Mouse (Mus musculus): Measurements from ENCODE around the gene Gdf11.

Gdf11 gene

GRCm38 (mm10) chr10:128891296-128892094 is at the start of gene Gdf11:
Gdf11 (minus strand) TSS chr10:128891718.
- DNase-seq (ENCODE audit: low read depth, low spot score), result peak; percentile 83

- DNase-seq (ENCODE audit: low read depth, low spot score), result no peak
These were observed 49.0 kb upstream of the Gdf11 start for GRCm38 (mm10) chr10:128940475-128941061.

GRCm38 (mm10) chr10:128938974-128939373 is 47.5 kb upstream of the Gdf11 start:
- no peak for DNase-seq (ENCODE audit: low read depth, low spot score)

- no peak for DNase-seq (ENCODE audit: low read depth, low spot score)
These were observed 46.9 kb upstream of the Gdf11 start for GRCm38 (mm10) chr10:128938457-128938856.

GRCm38 (mm10) chr10:128937756-128938390 is 46.4 kb upstream of the Gdf11 start:
- DNase-seq (ENCODE audit: low read depth, low spot score), result no peak

- DNase-seq (ENCODE audit: low read depth, low spot score), result no peak
These were observed 44.4 kb upstream of the Gdf11 start for GRCm38 (mm10) chr10:128935826-128936440.

- no peak for DNase-seq (ENCODE audit: low read depth, low spot score)
These were observed 43.7 kb upstream of the Gdf11 start for GRCm38 (mm10) chr10:128934997-128935787.

GRCm38 (mm10) chr10:128933976-128934721 is 42.6 kb upstream of the Gdf11 start:
- DNase-seq (ENCODE audit: low read depth, low spot score), result no peak

- peak; percentile 76 for DNase-seq (ENCODE audit: low read depth, low spot score)
These were observed 42.1 kb upstream of the Gdf11 start, which contains the start of gene Itga7 for GRCm38 (mm10) chr10:128933574-128933973. Itga7 (plus strand) TSS chr10:128933818.

GRCm38 (mm10) chr10:128931441-128931840 is 39.9 kb upstream of the Gdf11 start:
- DNase-seq (ENCODE audit: low read depth, low spot score), result no peak

- no peak for DNase-seq (ENCODE audit: low read depth, low spot score)
These were observed 38.3 kb upstream of the Gdf11 start for GRCm38 (mm10) chr10:128929638-128930378.

GRCm38 (mm10) chr10:128928356-128928755 is 36.8 kb upstream of the Gdf11 start:
- DNase-seq (ENCODE audit: low read depth, low spot score), result no peak

GRCm38 (mm10) chr10:128923935-128924334 is 32.4 kb upstream of the Gdf11 start, which contains the start of gene Bloc1s1:
Bloc1s1 (minus strand) TSS chr10:128924035.
- no peak for DNase-seq (ENCODE audit: low read depth, low spot score)

- peak; percentile 89 for DNase-seq (ENCODE audit: low read depth, low spot score)
These were observed 31.6 kb upstream of the Gdf11 start for GRCm38 (mm10) chr10:128923013-128923691.

- no peak for DNase-seq (ENCODE audit: low read depth, low spot score)
These were observed 31.2 kb upstream of the Gdf11 start, which contains the start of gene Rdh5 for GRCm38 (mm10) chr10:128922822-128923012. Rdh5 (minus strand) TSS chr10:128922888.

- no peak for DNase-seq (ENCODE audit: low read depth, low spot score)
These were observed 30.6 kb upstream of the Gdf11 start for GRCm38 (mm10) chr10:128921883-128922821.

GRCm38 (mm10) chr10:128921251-128921650 is 29.7 kb upstream of the Gdf11 start:
- no peak for DNase-seq (ENCODE audit: low read depth, low spot score)

GRCm38 (mm10) chr10:128920736-128921161 is 29.2 kb upstream of the Gdf11 start:
- peak; percentile 69 for DNase-seq (ENCODE audit: low read depth, low spot score)

Data from R1 (cell line).